Mouse (Mus musculus) megakaryocyte, adult 5-6 weeks (primary cell): Measurements from ENCODE around the gene Neil1. TPM values are rescaled to one million over a fixed set of nuclear protein-coding genes. Genes with fewer than 3 reads are reported as not detected.

Experiments
- ATAC-seq: 2 replicates; pipeline ENCODE4 v1.8.0; 2016; ENCODE audit warnings: mild to moderate bottlenecking, inconsistent platforms; ENCODE audit not compliant: poor library complexity, severe bottlenecking
- total RNA-seq, 2 experiments: library from RNA; stranded (forward) in 1 of 2; stranded (reverse) in 1 of 2; fragments of 153-499, 151-499 nt in 1 of 2; fragments of 221-1000, 200-1000 nt in 1 of 2; gene quantifications; 2 replicates each; pipeline versions ENCODE4 v1.2.3 to v1.2.4; 2015 to 2017

Neil1 gene
- total RNA-seq, 2 experiments from 2014 or later = 2.1 to 5.5 TPM

DNA sequence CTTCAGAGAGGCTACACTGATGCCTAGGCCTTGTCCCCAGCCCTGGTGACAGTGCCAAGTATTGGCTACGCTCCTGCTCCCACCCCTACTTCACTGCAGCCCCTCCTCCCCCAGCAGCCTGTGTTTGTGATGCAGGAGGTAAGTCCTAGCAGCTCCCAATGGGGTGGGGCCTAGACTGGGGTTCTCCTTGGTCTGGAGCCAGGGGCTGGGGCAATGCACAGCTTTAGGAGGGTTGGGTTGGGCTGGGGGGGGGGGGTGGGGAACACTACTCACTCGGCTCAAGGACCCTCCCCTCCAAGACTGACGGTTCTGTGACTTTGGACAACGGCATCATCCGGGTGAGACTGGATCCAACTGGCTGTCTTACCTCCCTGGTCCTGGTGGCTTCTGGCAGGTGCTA is 8.5 kb downstream of the Neil1 start:
- no peak for ATAC-seq

DNA sequence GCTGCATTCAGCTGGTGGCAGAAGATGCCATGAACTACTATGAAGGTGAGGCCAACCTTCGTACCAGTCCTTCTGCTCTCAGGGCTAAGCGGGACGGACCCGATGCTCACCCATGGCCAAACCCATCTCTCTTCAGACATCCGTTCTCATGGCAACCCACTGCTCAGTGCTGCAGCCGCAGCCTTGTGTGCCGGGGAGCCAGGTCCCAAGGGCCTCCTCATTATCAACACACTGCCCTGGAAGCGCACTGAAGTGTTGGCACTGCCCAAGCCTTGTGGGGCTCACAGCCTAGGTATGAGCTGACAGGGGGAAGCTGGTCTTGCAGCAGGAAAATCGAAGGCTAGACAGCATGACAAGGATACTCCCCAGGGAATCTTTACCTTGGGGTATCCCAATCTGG is 9.0 kb downstream of the Neil1 start:
- ATAC-seq = no peak

DNA sequence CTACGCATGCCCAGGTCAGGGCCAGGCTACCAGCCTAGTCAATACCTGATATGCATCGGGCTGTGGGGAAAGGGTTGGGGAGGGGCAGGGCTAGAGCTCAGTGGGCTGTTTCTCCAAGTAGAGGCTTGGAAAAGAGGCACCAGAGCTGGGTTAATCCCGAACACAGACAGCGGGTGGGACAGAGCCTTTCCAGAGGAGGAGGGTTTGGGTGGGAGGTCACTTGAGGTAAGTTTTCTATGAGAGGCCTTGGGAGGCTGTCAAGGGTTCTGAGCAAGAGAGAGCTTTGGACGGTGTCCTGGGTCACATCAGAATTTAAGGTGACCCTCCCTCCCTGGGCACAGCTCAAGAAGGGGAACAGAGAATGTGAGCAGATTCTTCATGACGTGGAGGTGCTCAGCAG is 9.6 kb downstream of the Neil1 start:
- ATAC-seq = no peak

DNA sequence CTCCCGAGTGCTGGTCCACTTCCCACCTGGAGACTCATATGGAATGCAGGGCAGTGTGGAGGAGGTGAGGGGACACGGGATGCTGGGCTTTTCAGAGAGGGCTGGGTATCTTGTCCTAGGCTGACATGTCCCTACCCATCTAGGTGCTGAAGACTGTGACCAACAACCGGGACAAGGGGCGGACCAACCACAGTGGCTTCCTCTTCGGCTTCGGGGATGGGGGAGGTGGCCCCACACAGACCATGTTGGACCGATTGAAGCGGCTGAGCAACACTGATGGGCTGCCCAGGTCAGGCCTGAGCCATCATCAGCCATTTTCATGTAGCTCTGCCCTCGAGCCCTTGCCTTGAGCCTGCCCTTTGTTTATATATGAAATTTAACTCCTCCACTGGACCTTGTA is 10.3 kb downstream of the Neil1 start:
- no peak for ATAC-seq

DNA sequence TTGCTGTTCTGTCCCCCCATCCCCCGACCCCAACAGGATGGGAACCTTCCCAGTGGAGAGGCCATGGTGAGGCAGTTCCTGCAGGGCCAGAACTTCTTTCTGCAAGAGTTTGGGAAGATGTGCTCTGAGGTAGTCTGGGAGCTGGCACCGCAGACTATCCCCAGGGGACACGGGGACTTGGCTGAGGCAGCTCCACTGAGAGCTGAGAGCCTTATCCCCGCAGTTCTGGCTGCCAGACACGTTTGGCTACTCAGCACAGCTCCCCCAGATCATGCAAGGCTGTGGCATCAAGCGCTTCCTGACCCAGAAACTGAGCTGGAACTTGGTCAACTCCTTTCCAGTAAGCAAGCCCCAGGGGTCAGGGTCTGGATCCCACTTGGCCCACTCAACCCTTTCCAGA is 10.9 kb downstream of the Neil1 start:
- ATAC-seq = no peak

DNA sequence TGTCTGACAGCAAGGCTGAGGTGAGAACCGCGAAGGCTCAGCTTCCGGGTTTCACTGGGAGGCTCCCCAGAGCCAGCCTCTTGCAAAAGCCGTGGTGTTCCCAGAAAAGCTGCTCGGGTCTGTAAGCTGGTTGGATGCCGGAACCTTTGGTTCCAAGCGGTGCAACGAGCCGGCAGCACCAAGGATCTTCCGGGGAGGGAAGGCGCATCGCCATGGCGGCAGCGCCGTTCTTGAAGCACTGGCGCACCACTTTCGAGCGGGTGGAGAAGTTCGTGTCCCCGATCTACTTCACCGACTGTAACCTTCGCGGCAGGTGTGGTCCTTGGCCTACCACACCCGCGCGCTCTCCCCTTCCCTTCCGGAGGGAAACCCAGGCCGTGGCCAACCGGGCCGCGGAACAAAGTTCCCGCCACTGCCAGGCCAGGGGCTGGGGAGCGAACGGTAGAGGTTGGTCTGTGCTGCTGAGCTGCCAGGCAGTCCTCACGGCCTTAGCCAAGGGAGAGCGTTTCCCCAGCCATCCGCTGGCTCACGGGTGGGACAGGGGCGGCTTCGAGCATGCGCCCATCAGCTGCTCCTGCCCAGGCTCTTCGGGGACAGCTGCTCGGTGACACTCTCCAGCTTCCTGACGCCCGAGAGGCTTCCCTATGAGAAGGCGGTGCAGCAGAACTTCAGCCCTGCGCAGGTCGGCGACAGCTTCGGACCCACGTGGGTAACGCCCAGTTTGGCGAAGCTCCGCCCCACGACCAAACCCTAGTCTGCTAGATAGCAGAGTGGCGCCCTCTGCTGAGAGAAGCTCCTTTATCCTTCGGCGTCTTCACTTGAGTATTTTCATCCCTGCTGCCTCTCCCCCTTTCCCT is 17.3 kb downstream of the Neil1 start, which contains the start of gene Man2c1:
Gene Man2c1 (plus strand): TSS at position 114 of the 857 bp plus-strand sequence.
- peak; percentile 90 for ATAC-seq

DNA sequence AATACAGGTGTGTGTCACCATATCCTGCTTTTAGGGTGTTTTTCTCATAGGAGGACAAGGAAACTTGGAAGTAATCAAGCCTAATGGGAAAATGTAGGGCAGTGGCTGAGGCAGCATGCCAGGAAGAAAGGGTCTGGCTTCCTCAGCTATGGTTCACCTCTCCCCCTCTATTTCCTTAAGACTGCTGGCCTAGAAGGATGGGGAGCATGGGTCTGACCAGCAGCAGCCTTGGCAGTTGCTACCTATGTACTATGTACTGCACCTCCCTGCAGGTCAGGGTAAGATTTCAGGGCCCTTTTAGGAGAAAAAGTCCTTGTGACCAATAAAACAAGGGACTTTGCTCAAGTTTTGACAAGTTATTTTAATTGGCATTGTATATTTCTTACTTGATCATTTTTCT is 18.5 kb downstream of the Neil1 start:
- ATAC-seq = no peak

DNA sequence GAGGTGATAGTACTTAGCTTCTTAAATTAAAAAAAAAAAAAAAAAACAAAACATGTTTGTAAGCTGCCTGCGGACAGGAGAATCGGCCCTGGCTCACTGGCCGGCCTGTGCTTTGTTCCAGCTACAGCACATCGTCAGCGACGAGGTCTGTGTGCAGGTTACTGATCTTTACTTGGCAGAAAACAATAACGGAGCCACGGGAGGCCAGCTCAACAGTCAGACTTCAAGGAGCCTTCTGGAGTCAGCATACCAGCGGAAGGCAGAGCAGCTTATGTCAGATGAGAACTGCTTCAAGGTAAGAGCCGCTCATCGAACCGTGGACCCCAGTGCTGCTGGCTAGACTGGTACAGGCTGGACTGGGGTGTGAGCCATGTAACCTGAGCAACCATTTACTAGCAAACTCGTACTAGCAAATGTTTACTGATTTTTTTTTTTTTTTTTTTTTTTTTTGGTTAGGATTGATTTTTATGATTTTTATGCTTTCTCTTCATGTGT is 30.8 kb downstream of the Neil1 start:
- ATAC-seq = no peak

Other genes with a start within 250 kb of the Neil1 start
- 3.6 and 4.0 TPM in 2 replicates for gene Snx33, start 219.9 kb downstream of the Neil1 start, total RNA-seq (2015)
- 2.2 and 3.1 TPM in 2 replicates for gene Snx33, start 219.9 kb downstream of the Neil1 start, total RNA-seq (2017)
- 71.0 and 83.9 TPM in 2 replicates for gene Imp3, start 210.8 kb downstream of the Neil1 start, total RNA-seq (2015)
- gene Imp3, start 210.8 kb downstream of the Neil1 start, total RNA-seq (2017) = 34.2 and 54.6 TPM in 2 replicates
- 3.5 and 4.6 TPM in 2 replicates for gene Snupn, start 197.4 kb downstream of the Neil1 start, total RNA-seq (2015)
- 5.0 and 7.1 TPM in 2 replicates for gene Snupn, start 197.4 kb downstream of the Neil1 start, total RNA-seq (2017)
- gene Ptpn9, start 153.4 kb downstream of the Neil1 start, total RNA-seq (2015) = 11.9 and 12.6 TPM in 2 replicates
- 9.8 and 10.9 TPM in 2 replicates for gene Ptpn9, start 153.4 kb downstream of the Neil1 start, total RNA-seq (2017)
- gene Sin3a, start 76.3 kb downstream of the Neil1 start, total RNA-seq (2015) = 83.5 and 87.5 TPM in 2 replicates
- gene Sin3a, start 76.3 kb downstream of the Neil1 start, total RNA-seq (2017) = 89.8 and 96.9 TPM in 2 replicates
- 27.4 and 47.7 TPM in 2 replicates for gene Man2c1, start 17.6 kb downstream of the Neil1 start, total RNA-seq (2015)
- 33.6 and 35.4 TPM in 2 replicates for gene Man2c1, start 17.6 kb downstream of the Neil1 start, total RNA-seq (2017)
- 100 and 108 TPM in 2 replicates for gene Commd4, start 10.0 kb upstream of the Neil1 start, total RNA-seq (2015)
- 150 and 151 TPM in 2 replicates for gene Commd4, start 10.0 kb upstream of the Neil1 start, total RNA-seq (2017)
- not detected in 2 replicates for gene Trcg1, start 88.3 kb upstream of the Neil1 start, total RNA-seq (2015)
- gene Trcg1, start 88.3 kb upstream of the Neil1 start, total RNA-seq (2017) = not detected in 2 replicates
- gene 1700017B05Rik, start 114.3 kb upstream of the Neil1 start, total RNA-seq (2015) = 15.6 and 17.9 TPM in 2 replicates
- gene 1700017B05Rik, start 114.3 kb upstream of the Neil1 start, total RNA-seq (2017) = 8.4 and 15.1 TPM in 2 replicates